Mouse (Mus musculus) neural tube, embryonic 14.5 days (tissue): ENCODE results near the gene Klhdc3. TPM values are rescaled to one million over a fixed set of nuclear protein-coding genes. Genes with fewer than 3 reads are reported as not detected.

Source experiments
- ATAC-seq: fragments of 200-750 bp; cut with Nextera tagmentation; 2 replicates; pipeline ENCODE4 v1.8.0; 2017; ENCODE audit warnings: low read depth, mild to moderate bottlenecking, moderate TSS enrichment, moderate library complexity
- H3K27ac ChIP-seq: fragments of 300-500 bp; sonication (generic); 2 replicates; pipeline ENCODE4 v1.5.1; 2014; ENCODE audit warnings: low read depth, mild to moderate bottlenecking, control low read depth, low read length, moderate library complexity, mixed read lengths
- H3K27me3 ChIP-seq: fragments of 300-500 bp; sonication (generic); 2 replicates; pipeline ENCODE4 v1.6.1; 2014; ENCODE audit warnings: low read length; ENCODE audit not compliant: control insufficient read depth, insufficient read depth
- H3K36me3 ChIP-seq: fragments of 300-500 bp; sonication (generic); 2 replicates; pipeline ENCODE4 v1.6.1; 2014; ENCODE audit warnings: low read length, mixed read lengths; ENCODE audit not compliant: control insufficient read depth, insufficient read depth
- H3K4me1 ChIP-seq: fragments of 300-500 bp; sonication (generic); 2 replicates; pipeline ENCODE4 v1.6.1; 2014; ENCODE audit warnings: low read length; ENCODE audit not compliant: control insufficient read depth, insufficient read depth
- H3K4me2 ChIP-seq: fragments of 300-500 bp; sonication (generic); 2 replicates; pipeline ENCODE4 v1.6.1; 2014; ENCODE audit warnings: mild to moderate bottlenecking, low read depth, low read length, control low read depth
- H3K4me3 ChIP-seq: fragments of 300-500 bp; sonication (generic); 2 replicates; pipeline ENCODE4 v1.5.1; 2014; ENCODE audit warnings: low read depth, low read length, control low read depth, mixed read lengths
- H3K9ac ChIP-seq: fragments of 300-500 bp; sonication (generic); replicated peaks from 2 replicates; pipeline ENCODE4 v1.6.1; 2014; ENCODE audit warnings: low read depth, mild to moderate bottlenecking, control low read depth, low read length, mixed read lengths
- H3K9me3 ChIP-seq: fragments of 300-500 bp; sonication (generic); 2 replicates; pipeline ENCODE4 v1.6.1; 2016; ENCODE audit warnings: low read length; ENCODE audit not compliant: control insufficient read depth
- WGBS: fragments of 180-500 bp; shearing (Covaris S2); extraction: QIAGEN DNeasy Blood & Tissue Kit; methylation state at CpG from one replicate; pipeline ENCODE4 v1.1.7; 2014; 5-methylcytosine and 5-hydroxymethylcytosine counted together
- polyA plus RNA-seq: library from polyadenylated mRNA; unstranded; fragments of >200 nt; fragmentation: Nextera tagmentation; extraction: Ambion mirVana; gene quantifications from 2 replicates; pipeline ENCODE4 v1.2.1, GENCODE M21; 2014

Gene Klhdc3
- polyA plus RNA-seq, 1 experiment from 2014 or later: 151 TPM

GRCm38 (mm10) chr17:46721077-46721476 lies 40.4 kb upstream of the Klhdc3 start:
- Histone ChIP-seq H3K9ac (no peak overlapping the region), H3K27ac (no peak overlapping the region), H3K36me3 (peaks cover 8% of the 10 kb centered on the region), H3K27me3 (no peaks in the 10 kb centered on the region), H3K4me2 (no peak overlapping the region), H3K4me1 (no peaks in the 10 kb centered on the region), H3K9me3 (no peaks in the 10 kb centered on the region), H3K4me3 (no peak overlapping the region)
- no peak for ATAC-seq
- 88% methylated on average over 7 of the region's 7 CpGs for WGBS

GRCm38 (mm10) chr17:46714756-46715481 lies 34.2 kb upstream of the Klhdc3 start:
- H3K4me1 ChIP-seq: peaks cover 13% of the 10 kb centered on the region; the same call in 1 of the 2 replicates
- no peak overlapping the region for H3K4me2 ChIP-seq
- H3K9me3 ChIP-seq: no peaks in the 10 kb centered on the region
- ATAC-seq: no peak
- no peak overlapping the region for H3K27ac ChIP-seq
- 96% methylated on average over 11 of the region's 11 CpGs for WGBS
- H3K27me3 ChIP-seq: no peaks in the 10 kb centered on the region; the same call in 1 of the 2 replicates
- H3K9ac ChIP-seq: no peak overlapping the region
- H3K4me3 ChIP-seq: no peak overlapping the region
- peaks cover 5% of the 10 kb centered on the region; the same call in 1 of the 2 replicates for H3K36me3 ChIP-seq

- ATAC-seq: no peak
- H3K4me1 ChIP-seq: peaks cover 13% of the 10 kb centered on the region; the same call in 1 of the 2 replicates
These were observed 33.1 kb upstream of the Klhdc3 start for GRCm38 (mm10) chr17:46713849-46714248.

GRCm38 (mm10) chr17:46712442-46712841 lies 31.7 kb upstream of the Klhdc3 start:
- Histone ChIP-seq H3K4me1 (peaks cover 13% of the 10 kb centered on the region; the same call in 1 of the 2 replicates), H3K4me2 (peak overlapping the region; percentile 99), H3K9me3 (no peaks in the 10 kb centered on the region), H3K27ac (no peak overlapping the region), H3K36me3 (peaks cover 5% of the 10 kb centered on the region; the same call in 1 of the 2 replicates), H3K4me3 (peak overlapping the region; percentile 97), H3K27me3 (no peaks in the 10 kb centered on the region; the same call in 1 of the 2 replicates), H3K9ac (no peak overlapping the region)
- 82% methylated on average over 7 of the region's 7 CpGs for WGBS
- no peak for ATAC-seq

More at GRCm38 (mm10) chr17:46713849-46714248, 33.1 kb upstream of the Klhdc3 start:
- H3K36me3 ChIP-seq: peaks cover 5% of the 10 kb centered on the region; the same call in 1 of the 2 replicates
- H3K4me3 ChIP-seq: no peak overlapping the region
- H3K27ac ChIP-seq: no peak overlapping the region
- 88% methylated on average over 9 of the region's 9 CpGs for WGBS
- H3K4me2 ChIP-seq: no peak overlapping the region
- H3K9me3 ChIP-seq: no peaks in the 10 kb centered on the region
- no peak overlapping the region for H3K9ac ChIP-seq
- H3K27me3 ChIP-seq: no peaks in the 10 kb centered on the region; the same call in 1 of the 2 replicates

GRCm38 (mm10) chr17:46711612-46712271 lies 31.0 kb upstream of the Klhdc3 start:
- peak overlapping the region; percentile 52; the same call in 1 of the 2 replicates for H3K27ac ChIP-seq
- H3K36me3 ChIP-seq: peaks cover 5% of the 10 kb centered on the region; the same call in 1 of the 2 replicates
- no peaks in the 10 kb centered on the region; the same call in 1 of the 2 replicates for H3K27me3 ChIP-seq
- peak overlapping the region; percentile 81 for H3K9ac ChIP-seq
- H3K4me1 ChIP-seq: peaks cover 13% of the 10 kb centered on the region; the same call in 1 of the 2 replicates
- H3K4me2 ChIP-seq: peak overlapping the region; percentile 99
- peak; percentile 32; the same call in 1 of the 2 replicates for ATAC-seq
- H3K4me3 ChIP-seq: peak overlapping the region; percentile 97
- WGBS: under 1% methylated on average over 69 of the region's 76 CpGs
- no peaks in the 10 kb centered on the region for H3K9me3 ChIP-seq

- Histone ChIP-seq H3K9ac (peak within 1 kb of the TSS; percentile 81), H3K9me3 (no peaks in the 10 kb centered on the region), H3K27me3 (no peaks in the 10 kb centered on the region; the same call in 1 of the 2 replicates), H3K27ac (peak within 1 kb of the TSS; percentile 75; the same call in 1 of the 2 replicates), H3K4me1 (peaks cover 13% of the 10 kb centered on the region; the same call in 1 of the 2 replicates), H3K36me3 (peaks cover 5% of the 10 kb centered on the region; the same call in 1 of the 2 replicates), H3K4me3 (peak within 1 kb of the TSS; percentile 97), H3K4me2 (peak within 1 kb of the TSS; percentile 99)
- ATAC-seq: peak; percentile 90
- WGBS: 7% methylated on average over 36 of the region's 36 CpGs
These were observed 30.4 kb upstream of the Klhdc3 start, which contains the start of gene Pex6 for GRCm38 (mm10) chr17:46710959-46711597. Pex6 (plus strand) TSS chr17:46711463.

GRCm38 (mm10) chr17:46706375-46707089 lies 25.8 kb upstream of the Klhdc3 start:
- Histone ChIP-seq H3K4me3 (no peak overlapping the region), H3K4me1 (peaks cover 26% of the 10 kb centered on the region), H3K27ac (no peak overlapping the region), H3K9ac (no peak overlapping the region), H3K27me3 (no peaks in the 10 kb centered on the region; the same call in 1 of the 2 replicates), H3K36me3 (no peaks in the 10 kb centered on the region), H3K4me2 (no peak overlapping the region), H3K9me3 (no peaks in the 10 kb centered on the region)
- no peak for ATAC-seq
- WGBS: 95% methylated on average over 14 of the region's 14 CpGs
